In the genomic region with DNA sequence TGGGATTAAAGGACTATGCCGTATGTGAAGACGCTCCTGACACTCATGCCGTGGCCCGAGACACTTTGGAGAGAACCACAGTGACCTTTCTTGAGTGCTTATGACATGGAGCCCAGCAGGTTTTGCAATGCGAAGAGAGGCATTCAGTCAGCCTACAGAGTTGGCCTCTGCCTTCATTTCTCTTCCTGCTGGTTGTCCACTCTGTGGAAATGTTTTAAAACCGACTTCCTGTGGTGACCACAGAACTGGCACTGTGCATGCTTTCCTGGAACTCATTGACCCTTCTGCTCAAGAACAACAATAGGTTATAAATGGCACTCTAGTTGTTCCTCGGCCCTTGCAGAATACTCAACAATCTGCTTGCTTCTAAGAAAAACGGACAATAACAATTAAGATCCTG, we compare ENCODE assay signal across 10 mouse cellular contexts.
DNase-seq lines count a peak whose midpoint lies in the region; ATAC-seq and TF ChIP-seq lines count a peak whose summit lies in the region.
"Had no signal": no experiment of that assay in that cellular context is flagged by ENCODE, and none has a peak within 500 bp of the region (broad histone marks: within the 10 kb centered on the region; RNA-seq: fewer than 3 reads in every experiment).

No protein-coding gene starts in this region.

- H3K27me3 ChIP-seq in heart, postnatal 0 days (ENCODE audit: control insufficient read depth, insufficient read depth, low read length), result no peaks in the 10 kb centered on the region
- H3K27me3 ChIP-seq in forebrain, embryonic 11.5 days (ENCODE audit: control insufficient read depth, insufficient read depth, low read length), result no peaks in the 10 kb centered on the region

- H3K9ac ChIP-seq in heart, postnatal 0 days (replicated peaks; ENCODE audit: low read depth, low read length), result no peak overlapping the region
- no peak overlapping the region for H3K9ac ChIP-seq in forebrain, embryonic 11.5 days (ENCODE audit: low read length)

- H3K27ac ChIP-seq in gastrocnemius, adult 2 months, result peak overlapping the region; percentile 75
- peak overlapping the region; percentile 59 for H3K27ac ChIP-seq in heart, postnatal 0 days (ENCODE audit: low read depth)
- H3K27ac ChIP-seq in forebrain, embryonic 11.5 days (ENCODE audit: low read depth, low read length), result no peak overlapping the region

- no peak for DNase-seq in gastrocnemius, adult 2 months
- no peak for DNase-seq in gastrocnemius, postnatal 10 days
- peak; percentile 33 for DNase-seq in adrenal gland, postnatal 10 days
- peak; percentile 61 for DNase-seq in heart, postnatal 0 days (ENCODE audit: low spot score)
- DNase-seq in lung, postnatal 14 days, result peak; percentile 62
- no peak for DNase-seq in forebrain, embryonic 11.5 days (ENCODE audit: low spot score)
- no peak for DNase-seq in urinary bladder, postnatal 14 days (ENCODE audit: low spot score)
- no peak for DNase-seq in frontal cortex, postnatal 14 days (ENCODE audit: low spot score in 2 of 2)
- DNase-seq: midbrain, embryonic 14.5 days had no signal

- peak overlapping the region; percentile 28; the same call in 1 of the 2 replicates for H3K4me3 ChIP-seq in gastrocnemius, adult 2 months
- H3K4me3 ChIP-seq in heart, postnatal 0 days (ENCODE audit: low read depth, low read length), result no peak overlapping the region
- H3K4me3 ChIP-seq in forebrain, embryonic 11.5 days (ENCODE audit: low read depth, low read length), result no peak overlapping the region

- H3K36me3 ChIP-seq in heart, postnatal 0 days (replicated peaks; ENCODE audit: control insufficient read depth, insufficient read depth, low read length), result 0 out of 2 replicates have a peak, but pooled peaks cover 7% of the 10 kb centered on the region
- no peaks in the 10 kb centered on the region for H3K36me3 ChIP-seq in forebrain, embryonic 11.5 days (ENCODE audit: control insufficient read depth, insufficient read depth, low read length)

- intact Hi-C loops in gastrocnemius, adult 2 months (cut with DNase I), result no loop called here

- peak; percentile 39 for ATAC-seq in heart, postnatal 0 days (ENCODE audit: insufficient read depth, low read depth)
- no peak for ATAC-seq in forebrain, embryonic 11.5 days (replicated peaks; ENCODE audit: low FRiP score)
- ATAC-seq: CD4-positive, CD25-positive, alpha-beta regulatory T cell, adult 4 months had no signal

- TF ChIP-seq CTCF in gastrocnemius, adult 2 months (IDR thresholded peaks at IDR 0.05), result no peak
- TF ChIP-seq CTCF in heart, postnatal 0 days (IDR thresholded peaks at IDR 0.05; ENCODE audit: low read depth), result no peak

- TF ChIP-seq EP300 in heart, postnatal 0 days (IDR thresholded peaks at IDR 0.05; ENCODE audit: low read depth), result no peak

- WGBS in heart, postnatal 0 days, result 49% methylated on average over 8 of the region's 8 CpGs
- WGBS in forebrain, embryonic 11.5 days, result 83% methylated on average over 8 of the region's 8 CpGs

- no peaks in the 10 kb centered on the region for H3K9me3 ChIP-seq in heart, postnatal 0 days (replicated peaks; ENCODE audit: control insufficient read depth, low read length)
- H3K9me3 ChIP-seq in forebrain, embryonic 11.5 days (ENCODE audit: control insufficient read depth, low read length), result no peaks in the 10 kb centered on the region

- H3K4me2 ChIP-seq in heart, postnatal 0 days (ENCODE audit: low read depth, low read length), result no peak overlapping the region
- H3K4me2 ChIP-seq in forebrain, embryonic 11.5 days (ENCODE audit: low read depth, low read length, severe bottlenecking), result no peak overlapping the region

- peaks cover 57% of the 10 kb centered on the region for H3K4me1 ChIP-seq in heart, postnatal 0 days (ENCODE audit: control insufficient read depth, insufficient read depth)
- H3K4me1 ChIP-seq in forebrain, embryonic 11.5 days (replicated peaks; ENCODE audit: control insufficient read depth, insufficient read depth, low read length), result no peaks in the 10 kb centered on the region

Comparison
In these comparisons a context has a peak if more than half of its experiments do, and no peak if none do; other contexts are left out.
1. DNase-seq: peak in adrenal gland, postnatal 10 days (single experiment), heart, postnatal 0 days (single experiment) and lung, postnatal 14 days (single experiment); none in gastrocnemius, adult 2 months (single experiment), gastrocnemius, postnatal 10 days (single experiment), forebrain, embryonic 11.5 days (single experiment), urinary bladder, postnatal 14 days (single experiment) and frontal cortex, postnatal 14 days (0 of 2).